Mouse (Mus musculus) T-helper 2 cell (primary cell): ENCODE measurements around the gene BC025446.

Experiments used
- in situ Hi-C: fragments of 300-600 bp; cut with MboI, MseI; formaldehyde crosslinking; loops from one replicate; pipeline ENCODE4 v1.15.1; 2025; ENCODE audit warnings: high pct_unique_total_duplicates

BC025446 gene

GRCm38 (mm10) chr15:75215778-75216691 lies at the start of gene BC025446:
Gene BC025446, plus strand, starts transcription at chr15:75216376.
- in situ Hi-C loops, result no loop called here

- in situ Hi-C loops, result no loop called here
Measured at GRCm38 (mm10) chr15:75175506-75175905, 40.7 kb upstream of the BC025446 start.

DNA sequence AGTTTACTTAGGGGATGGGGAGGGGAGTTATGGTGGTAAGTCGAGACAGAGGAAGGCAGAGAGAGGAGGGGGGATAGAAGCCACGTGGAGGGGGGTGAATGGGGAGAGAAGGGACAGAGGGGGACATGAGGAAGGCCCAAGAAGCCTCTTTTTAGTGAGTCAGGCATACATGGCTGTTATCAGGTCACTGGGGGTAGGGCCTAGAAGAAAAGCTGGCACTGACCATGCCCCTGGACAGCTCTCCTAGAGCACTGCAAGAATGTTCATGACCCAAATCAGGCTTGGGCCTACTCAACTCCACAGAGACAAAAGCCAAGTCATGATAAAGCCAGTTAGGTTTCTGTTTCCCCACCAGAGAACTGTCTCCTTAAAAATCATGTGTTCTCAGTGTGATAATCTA lies 29.9 kb upstream of the BC025446 start:
- in situ Hi-C loops, result no loop called here

DNA sequence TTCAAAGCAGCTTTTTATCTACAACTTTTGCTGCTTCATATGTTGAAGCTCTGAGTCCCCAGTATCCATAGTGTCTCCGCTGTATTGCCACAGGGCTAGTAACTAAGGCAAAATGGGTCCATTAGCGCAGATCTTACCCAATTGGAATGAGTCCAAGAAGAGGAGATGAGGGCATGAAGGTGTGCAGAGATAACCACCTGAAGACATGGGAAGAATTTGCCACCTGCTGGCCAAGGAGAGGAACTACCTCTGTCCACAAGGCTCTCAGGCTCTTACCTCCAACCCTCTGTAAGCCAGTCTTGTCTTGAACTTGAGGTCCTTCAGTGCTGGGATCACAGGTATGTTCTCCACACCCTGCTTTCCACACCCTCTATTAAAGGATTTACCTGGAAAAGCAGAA lies 27.1 kb upstream of the BC025446 start:
- in situ Hi-C loops, result no loop called here

DNA sequence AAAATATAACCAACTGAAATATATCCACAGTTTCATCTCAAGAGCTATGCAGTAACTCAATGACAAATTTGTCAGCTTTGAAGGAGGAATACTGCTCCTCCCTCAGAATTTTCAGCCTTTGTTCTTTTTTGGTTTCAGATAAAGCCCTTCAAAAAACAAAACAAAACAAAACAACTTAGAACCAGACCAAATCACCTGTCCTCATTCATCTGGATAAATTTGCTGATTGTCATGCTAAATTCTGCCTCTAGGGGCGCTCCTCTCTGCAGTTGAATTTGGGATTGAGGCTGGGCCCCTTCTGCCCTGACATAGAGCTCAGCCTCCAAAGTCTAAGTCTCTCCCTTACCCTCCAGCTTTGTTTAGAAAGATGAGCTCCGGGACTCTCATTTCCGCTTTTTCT lies 25.6 kb upstream of the BC025446 start:
- in situ Hi-C loops, result loop anchor here (5.0 kb wide), 1 partner anchor 73 kb away; no protein-coding TSS in a partner anchor

DNA sequence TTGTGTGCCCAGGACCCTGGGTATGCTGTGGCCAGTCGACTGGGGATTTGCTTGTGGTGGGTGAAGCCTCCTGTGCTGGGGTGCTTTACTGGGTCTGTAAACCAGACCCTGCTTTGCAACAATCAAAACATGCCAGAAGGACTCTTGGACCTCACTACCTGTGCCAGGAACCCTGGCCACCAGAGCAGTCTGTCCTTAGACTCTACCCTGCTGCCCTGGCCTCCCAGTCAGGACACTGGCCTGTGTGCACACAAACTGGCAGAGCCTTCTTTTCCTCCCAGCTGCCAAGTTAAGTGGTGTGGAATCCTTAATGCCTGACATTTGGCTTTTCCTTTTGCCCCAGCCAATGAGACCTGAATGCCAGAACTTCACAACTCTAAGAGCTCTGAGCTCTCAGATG lies 655 bp downstream of the BC025446 start:
- in situ Hi-C loops, result no loop called here

DNA sequence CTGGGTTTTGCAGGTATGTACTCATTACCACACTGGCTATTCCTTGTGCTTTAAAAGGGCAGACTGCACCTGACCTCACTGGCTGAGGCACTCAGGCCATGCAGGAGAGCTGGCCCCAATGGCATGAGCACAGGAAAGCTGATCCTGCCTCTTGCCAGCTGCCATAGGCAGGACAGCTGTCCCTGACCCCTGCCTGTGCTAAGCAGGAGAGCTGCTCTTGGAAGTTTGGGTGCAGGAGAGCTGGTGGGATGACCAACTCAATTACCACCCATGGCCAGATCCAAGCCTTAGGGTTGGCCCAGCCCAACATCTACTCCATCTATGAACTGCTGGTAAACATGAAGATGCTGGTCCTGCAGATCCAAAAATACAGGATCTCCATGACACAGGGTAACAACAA lies 5.8 kb downstream of the BC025446 start:
- in situ Hi-C loops, result loop anchor here (10.0 kb wide), 1 partner anchor 1297 kb away; no protein-coding TSS in a partner anchor

DNA sequence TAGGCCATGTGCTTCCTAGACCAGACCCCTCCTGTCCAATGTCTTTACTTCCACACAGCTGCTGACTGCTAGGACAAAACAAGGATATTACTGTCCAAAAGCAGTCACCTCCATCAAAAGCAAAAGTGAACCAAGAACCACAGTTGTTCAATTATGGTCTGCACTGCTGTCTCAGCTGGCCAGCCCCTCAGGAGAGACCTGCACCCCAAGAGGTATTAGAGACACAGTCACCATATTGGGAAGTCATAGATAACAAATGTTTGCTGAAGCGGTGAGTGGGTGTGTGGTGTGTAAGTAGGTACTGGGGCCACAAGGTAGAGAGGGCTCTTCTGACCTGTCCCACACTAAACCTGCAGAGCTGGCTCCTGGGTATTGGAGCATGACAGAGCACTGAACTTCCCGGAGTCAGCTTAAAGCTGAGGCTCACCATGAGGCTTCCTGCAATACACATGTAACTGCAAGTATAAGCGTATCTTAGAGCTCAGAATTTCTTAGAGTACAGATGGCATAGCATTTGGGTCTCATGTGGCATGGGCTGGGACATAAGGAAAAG lies 21.6 kb downstream of the BC025446 start:
- in situ Hi-C loops, result loop anchor here (25.0 kb wide), 1 partner anchor 1076 kb away; no protein-coding TSS in a partner anchor

DNA sequence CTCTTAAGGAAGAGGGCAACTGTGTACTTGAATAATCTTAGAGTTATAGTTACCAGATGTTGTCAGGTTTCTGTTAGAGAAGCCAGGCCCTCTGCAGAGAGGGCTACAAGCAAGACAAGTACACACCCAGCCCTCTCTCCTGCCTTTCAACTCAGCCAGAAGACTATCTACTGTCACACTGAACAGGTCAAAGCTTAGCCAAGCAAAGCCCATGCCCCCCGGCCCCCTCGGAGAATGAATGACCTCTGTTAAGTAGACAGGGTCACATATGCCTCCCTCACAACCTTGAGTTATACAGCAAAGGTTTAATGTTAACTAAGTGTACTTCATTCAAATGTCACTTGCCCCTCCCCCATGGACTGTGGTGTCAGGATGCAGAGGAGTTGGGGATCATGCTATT lies 24.4 kb downstream of the BC025446 start:
- in situ Hi-C loops, result loop anchor here (25.0 kb wide), 1 partner anchor 1078 kb away; no protein-coding TSS in a partner anchor

DNA sequence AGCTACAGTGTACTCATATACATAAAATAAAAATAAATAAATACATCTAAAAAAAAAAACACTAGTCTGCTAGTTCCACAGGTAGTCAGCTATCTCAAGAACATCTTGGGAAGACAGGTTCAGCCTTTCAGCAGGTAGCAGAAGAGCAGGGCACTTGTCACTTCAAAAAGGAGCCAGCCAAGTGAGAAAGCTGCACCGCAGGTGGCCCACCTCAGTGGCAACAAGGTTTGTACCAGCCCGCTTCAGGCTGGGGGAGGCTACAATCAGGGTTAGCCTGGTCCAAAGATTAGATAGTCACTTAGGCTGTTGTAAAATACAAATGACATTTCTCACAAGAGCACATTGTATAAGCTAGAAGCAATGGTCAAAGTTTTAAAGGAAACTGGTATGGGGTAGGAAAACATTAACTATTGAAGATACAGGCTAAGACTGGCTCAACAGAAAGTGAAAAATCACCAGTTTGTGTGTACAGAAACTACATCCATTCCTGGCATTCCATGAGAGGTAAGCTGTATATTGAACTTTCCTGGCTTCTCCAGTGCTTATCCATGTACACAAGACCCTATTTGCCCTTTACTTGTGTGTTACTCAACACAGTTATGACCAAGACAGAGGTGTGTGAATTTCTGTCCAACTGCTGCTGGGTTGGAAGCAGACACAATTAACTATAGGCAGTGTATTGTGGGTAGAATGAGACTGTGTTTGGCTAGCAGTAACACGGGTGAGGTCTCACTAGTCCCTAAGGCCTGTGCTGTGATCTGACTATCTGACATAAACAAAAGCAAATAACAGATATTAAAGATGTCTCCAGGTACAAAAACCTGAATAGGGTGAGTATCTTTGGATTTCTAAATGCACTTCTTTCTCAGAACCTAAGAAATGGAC lies 26.8 kb downstream of the BC025446 start:
- in situ Hi-C loops, result loop anchor here (25.0 kb wide), 1 partner anchor 1081 kb away; no protein-coding TSS in a partner anchor

GRCm38 (mm10) chr15:75254671-75255070 lies 38.5 kb downstream of the BC025446 start:
- in situ Hi-C loops, result no loop called here

- in situ Hi-C loops, result no loop called here
Measured at GRCm38 (mm10) chr15:75265863-75266262, 49.7 kb downstream of the BC025446 start.

DNA sequence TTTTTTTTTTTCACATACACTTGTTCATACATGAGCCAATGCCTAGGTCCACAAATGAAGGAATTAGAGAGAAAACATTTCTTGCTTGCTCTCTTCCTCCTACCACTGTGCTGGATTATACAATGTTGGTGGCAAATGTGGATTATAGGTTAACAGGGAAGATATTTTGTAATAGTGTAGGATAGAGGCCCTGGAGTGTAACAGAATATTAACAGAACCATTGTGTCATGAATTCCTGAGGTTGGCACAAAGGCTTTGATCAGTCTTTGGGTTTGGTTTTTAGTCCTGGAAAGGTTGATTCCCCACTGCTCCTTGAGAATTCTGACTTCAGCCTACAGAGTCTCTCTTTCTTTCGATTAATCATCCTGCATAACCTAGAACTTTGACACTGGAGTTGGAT lies 50.5 kb downstream of the BC025446 start:
- in situ Hi-C loops, result no loop called here

DNA sequence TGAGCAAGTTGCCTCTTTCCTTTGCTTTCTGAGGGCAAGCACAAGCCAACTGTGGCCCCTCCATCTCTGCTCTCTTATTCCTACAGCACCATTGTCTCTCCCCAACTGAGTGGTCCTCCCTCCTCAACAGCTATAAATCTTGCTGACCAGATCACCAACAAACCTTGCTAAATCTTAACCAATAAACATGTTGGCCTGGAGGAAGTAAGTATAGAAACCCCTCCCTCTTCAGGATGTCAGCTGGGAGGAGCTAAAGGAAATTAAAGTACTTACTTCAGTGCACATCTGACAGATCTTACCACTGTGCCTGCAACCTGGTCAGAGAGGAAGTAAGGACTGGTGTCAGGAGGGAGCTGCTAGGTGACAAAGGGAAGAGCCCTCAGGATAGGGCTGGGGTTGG lies 51.9 kb downstream of the BC025446 start, which contains the start of gene Ly6f:
TSS of gene Ly6f (plus strand) at position 301 of the 400 bp plus-strand sequence.
- in situ Hi-C loops, result no loop called here

GRCm38 (mm10) chr15:75268916-75269829 lies 53.0 kb downstream of the BC025446 start:
- in situ Hi-C loops, result no loop called here

DNA sequence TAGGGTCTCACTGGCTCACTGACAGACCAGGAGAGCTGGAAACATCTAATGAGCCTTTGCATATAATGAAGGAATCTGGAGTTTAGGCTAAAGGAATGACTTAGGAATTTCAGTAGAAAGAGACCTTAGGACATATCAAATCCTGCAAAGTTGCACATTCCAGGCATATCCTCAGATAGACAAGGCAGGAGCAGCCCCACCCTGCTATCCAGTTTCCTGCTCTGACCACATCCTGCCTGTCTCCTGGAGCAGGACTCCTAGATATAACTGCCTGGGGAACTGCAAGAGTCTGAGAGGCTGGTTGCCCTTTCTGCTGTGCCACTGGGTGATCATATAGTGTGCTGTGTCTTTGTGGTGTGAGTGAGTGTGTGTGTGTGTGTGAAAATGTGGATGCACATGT lies 54.0 kb downstream of the BC025446 start:
- in situ Hi-C loops, result no loop called here

DNA sequence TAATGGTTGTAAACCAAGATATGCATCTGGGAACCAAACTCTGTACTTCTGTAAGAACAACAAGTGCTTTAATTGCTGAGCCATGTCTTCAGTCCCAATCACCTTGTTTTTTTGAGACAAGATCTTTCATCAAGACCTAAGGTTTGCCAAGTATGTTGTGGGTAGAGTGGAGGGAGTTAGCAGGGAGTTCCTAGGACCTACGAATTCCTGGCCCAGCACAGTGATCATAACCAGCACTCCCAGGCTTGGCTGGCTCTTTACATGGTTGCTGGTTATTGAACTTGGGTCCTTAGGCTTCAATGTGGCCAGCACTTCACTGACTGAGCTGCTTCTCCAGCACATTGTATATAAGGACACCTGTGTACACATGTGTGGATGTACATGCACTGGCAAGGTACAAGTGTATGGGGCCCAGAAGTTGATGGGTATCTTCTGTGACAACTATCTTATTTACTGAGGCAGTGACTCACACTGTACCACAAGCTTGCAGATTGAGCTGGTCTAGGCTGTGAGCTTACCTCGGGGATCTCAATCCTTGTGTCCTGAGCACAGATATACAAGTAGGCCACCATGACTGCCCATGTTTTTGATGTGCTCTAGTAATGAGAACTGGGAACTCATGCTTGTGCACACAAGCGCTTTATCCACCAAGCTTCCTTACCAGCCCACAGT lies 54.7 kb downstream of the BC025446 start:
- in situ Hi-C loops, result no loop called here

GRCm38 (mm10) chr15:75271426-75271825 lies 55.2 kb downstream of the BC025446 start:
- in situ Hi-C loops, result no loop called here

DNA sequence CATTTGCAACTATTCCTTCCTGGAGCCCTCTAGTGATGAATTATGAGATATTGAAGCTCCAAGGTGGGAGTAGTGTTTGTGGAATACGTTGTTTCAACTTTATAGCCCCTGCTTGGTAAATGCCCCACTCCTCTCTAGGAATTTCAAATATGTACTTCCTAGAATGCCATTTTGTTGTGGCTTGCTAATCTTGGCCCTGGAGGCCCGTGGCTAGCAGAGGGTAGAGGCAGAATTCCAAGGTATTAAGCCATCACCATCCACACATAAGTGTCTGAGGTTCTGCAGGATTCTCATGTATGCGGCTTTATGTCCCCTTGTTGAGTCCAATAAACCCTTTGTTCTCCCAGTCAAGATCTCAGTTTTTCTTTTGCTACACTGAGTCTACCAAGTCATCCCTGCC lies 55.7 kb downstream of the BC025446 start:
- in situ Hi-C loops, result no loop called here
